Mouse (Mus musculus): ENCODE results near the gene Srarp. TPM values are rescaled to one million over a fixed set of nuclear protein-coding genes. Genes with fewer than 3 reads are reported as not detected.

The Srarp gene
- total RNA-seq (2021): not detected

DNA sequence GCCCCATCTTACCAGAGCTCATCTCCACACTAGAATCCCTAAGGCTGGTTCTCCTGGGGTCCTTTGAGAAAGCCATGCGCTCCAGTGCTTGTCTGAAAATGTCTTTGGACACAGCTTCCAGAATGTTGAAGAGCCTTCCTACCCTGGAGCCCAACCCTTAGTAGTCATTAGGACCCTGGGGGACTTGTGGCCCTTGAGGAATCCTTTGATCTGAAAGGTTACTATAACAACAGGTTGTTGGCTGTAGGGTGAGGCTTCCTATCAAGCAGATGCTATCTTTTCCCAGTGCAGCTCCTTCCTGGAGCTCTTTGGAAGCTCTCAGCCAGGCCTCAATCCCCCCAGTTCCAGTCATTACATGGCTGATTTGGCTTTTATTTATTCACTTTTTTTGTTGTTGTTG, at the start of gene Srarp:
TSS of gene Srarp (minus strand) at position 132 of the 400 bp plus-strand sequence.
- intact Hi-C loops (cut with DNase I): no loop called here
- no peak for DNase-seq

DNA sequence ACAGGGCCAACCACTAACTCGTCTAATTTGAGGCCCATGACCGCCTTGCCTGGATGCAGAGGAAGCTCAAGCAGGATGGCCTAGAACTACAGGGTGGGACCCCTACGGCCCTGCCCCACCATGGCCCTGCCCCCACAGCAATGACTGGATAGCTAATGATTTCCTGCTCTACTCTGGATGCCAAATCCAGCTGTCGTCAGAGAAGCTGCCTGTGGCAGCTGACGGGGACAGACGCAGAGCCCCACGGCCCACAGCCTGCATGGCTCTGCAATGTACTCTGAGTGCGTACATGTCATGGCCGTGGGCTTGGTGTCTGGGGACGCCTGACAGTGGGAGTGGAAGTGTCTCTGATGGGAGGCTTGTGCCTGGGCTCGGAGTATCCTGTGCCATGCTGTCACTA, 48.2 kb upstream of the Srarp start:
- intact Hi-C loops (cut with DNase I): loop anchor here (1.0 kb wide), 1 partner anchor 33 kb away; no protein-coding TSS in a partner anchor
- no peak for DNase-seq

GRCm38 (mm10) chr4:141479411-141479810, 43.5 kb upstream of the Srarp start:
- intact Hi-C loops (cut with DNase I): no loop called here
- no peak for DNase-seq

DNA sequence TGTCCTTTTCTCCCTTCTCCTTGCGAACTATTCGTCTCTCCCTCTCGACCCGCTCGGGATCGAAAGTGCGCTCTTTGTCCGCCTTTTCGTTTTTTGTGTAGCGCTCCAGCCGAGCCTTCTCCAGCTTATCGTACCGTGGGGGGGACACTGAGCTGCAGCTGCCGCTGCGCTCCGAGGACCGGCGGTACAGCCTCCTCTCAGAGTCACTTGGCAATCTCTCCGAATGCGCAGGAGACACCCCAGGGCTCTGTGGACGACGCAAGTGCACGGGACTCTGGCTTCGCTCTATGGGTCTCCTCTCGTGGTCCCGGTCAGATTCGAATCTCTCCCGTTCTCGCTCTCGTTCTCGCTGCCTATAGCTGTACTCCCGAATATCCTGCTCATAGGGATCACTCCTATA, 42.9 kb upstream of the Srarp start:
- intact Hi-C loops (cut with DNase I): no loop called here
- no peak for DNase-seq

DNA sequence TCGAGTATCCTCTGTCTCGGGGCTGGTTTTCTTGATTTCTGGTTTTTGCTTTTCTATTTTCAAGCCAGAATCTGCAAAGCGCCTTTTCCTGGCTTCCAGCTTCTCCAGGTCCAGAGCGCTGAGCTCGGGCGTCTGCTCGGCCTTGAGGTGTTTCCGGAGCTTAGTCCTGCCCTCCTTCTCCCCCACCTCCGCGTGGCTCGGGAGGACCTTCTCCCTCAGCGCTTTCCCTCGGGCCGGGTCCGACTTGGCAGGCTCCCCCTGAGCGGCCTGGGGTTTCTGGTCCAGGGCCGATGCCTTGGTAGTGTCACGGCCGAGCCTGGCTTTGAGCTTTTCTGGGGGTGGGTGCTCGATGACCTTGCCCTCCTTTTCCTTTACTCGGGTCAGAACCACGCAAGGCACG, 42.3 kb upstream of the Srarp start:
- DNase-seq: no peak

GRCm38 (mm10) chr4:141477681-141478102, 41.8 kb upstream of the Srarp start:
- intact Hi-C loops (cut with DNase I): no loop called here
- DNase-seq: peak; percentile 60 to 69

More for the DNA sequence above, 42.3 kb upstream of the Srarp start:
- intact Hi-C loops (cut with DNase I): no loop called here

- peak in 1 of 2 experiments; percentile 24 for DNase-seq
- intact Hi-C loops (cut with DNase I): no loop called here
Measured at GRCm38 (mm10) chr4:141474431-141474830, 38.5 kb upstream of the Srarp start.

DNA sequence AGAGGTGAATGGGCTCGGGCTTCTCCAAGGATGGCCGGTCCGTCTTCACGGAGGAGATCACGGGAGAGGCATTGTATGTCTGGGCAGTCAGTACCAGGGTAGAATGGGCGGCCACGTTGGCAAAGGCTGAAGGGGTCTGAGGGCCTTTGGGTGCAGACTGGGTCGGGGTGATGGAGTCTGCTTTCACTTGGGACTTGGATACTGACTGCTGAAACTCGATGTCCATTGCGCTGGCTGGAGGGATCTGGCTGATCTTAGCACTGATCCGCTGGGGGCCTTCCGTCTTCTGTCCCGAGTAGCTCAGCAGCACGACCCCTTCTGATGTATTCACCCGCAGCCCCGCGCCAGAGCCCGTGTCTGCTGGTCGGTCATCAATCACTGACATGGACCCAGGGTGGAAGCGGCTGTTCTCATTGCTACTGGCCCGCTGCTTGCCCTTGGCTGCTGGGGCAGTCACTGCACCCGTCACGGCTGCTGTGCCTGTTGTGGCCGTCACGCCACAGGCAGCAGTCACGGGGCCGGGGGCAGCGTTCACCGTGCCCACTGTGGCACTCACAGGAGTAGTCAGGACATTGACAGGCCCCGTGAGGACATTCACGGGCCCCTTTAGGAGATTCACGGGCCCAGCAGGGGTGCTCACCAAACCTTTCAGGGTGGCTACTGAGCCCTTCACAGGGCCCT, 36.9 kb upstream of the Srarp start:
- intact Hi-C loops (cut with DNase I): no loop called here

GRCm38 (mm10) chr4:141471491-141471890, 35.6 kb upstream of the Srarp start:
- DNase-seq: no peak
- intact Hi-C loops (cut with DNase I): no loop called here

More for the DNA sequence above, 36.9 kb upstream of the Srarp start:
- no peak for DNase-seq

DNA sequence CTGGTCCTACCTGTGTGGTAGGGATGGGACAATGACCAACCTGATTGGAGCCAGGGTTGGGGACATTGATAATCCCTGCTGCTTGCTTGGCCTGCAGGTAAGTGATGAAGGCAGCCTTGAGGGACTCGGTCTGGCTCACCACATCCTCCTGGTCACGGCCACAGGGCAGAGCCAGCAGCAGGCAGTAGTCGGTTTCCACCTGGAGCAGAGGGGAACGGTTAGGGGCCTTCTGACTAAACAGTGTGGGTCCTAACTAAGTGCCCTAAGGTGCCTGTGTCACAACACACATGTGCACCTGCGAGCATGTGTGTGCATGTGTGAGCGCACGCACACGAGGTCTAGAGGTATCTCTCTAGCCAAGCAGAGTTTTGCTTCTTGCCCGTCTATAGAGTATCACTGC, 33.4 kb upstream of the Srarp start:
- no peak for DNase-seq
- intact Hi-C loops (cut with DNase I): no loop called here

GRCm38 (mm10) chr4:141468576-141468975, 32.7 kb upstream of the Srarp start:
- intact Hi-C loops (cut with DNase I): no loop called here
- peak in 1 of 2 experiments; percentile 40 for DNase-seq

DNA sequence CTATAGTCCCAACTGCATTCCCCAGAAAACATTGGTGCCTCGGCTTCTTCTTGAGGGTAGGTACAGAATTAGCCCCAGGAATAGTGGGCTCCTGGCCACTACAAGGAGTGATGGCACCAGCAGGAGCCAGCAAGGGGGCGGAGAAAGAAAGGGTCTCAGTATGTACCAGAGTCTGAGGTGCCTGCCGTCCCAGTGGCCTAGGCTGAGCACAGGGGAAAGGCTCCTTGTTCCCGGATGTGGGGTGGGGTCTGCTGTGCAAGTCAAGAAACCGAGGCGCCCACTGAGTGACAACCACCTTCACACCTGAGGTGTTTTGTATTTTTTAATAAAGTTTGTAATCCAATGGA, 31.6 kb upstream of the Srarp start:
- intact Hi-C loops (cut with DNase I): no loop called here
- no peak for DNase-seq

DNA sequence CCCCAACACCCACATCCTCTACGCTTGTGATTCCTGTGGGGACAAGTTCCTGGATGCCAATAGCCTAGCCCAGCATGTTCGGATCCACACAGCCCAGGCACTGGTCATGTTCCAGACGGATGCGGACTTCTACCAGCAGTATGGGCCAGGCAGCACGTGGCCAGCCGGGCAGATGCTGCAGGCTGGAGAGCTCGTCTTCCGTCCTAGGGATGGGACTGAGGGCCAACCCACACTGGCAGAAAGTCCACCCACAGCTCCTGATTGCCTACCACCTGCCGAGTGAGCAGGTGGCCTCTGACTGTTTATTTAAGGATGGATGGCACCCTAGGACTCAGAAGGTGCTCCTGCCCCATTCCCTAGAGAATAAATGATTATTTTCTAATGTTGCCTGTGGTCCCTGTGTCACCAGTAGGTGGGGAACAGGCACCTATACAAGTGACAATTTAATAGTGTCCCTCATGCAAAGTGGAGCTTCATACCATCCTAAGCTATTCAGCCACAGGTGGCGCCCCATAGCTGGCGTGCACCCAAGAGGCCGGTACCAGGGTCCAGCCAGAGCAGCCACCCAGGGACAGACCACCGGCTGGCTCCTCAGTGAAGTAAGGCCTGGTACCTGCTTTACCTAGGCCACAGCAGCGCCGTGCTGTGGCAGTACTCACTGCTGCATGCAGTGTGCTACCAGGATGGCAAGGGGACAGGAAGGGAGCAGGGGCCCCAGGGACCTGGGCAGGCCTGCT, 31.1 kb upstream of the Srarp start:
- DNase-seq: no peak
- intact Hi-C loops (cut with DNase I): no loop called here

- intact Hi-C loops (cut with DNase I): no loop called here
- DNase-seq: no peak
Measured at GRCm38 (mm10) chr4:141466289-141466795, 30.4 kb upstream of the Srarp start.

DNA sequence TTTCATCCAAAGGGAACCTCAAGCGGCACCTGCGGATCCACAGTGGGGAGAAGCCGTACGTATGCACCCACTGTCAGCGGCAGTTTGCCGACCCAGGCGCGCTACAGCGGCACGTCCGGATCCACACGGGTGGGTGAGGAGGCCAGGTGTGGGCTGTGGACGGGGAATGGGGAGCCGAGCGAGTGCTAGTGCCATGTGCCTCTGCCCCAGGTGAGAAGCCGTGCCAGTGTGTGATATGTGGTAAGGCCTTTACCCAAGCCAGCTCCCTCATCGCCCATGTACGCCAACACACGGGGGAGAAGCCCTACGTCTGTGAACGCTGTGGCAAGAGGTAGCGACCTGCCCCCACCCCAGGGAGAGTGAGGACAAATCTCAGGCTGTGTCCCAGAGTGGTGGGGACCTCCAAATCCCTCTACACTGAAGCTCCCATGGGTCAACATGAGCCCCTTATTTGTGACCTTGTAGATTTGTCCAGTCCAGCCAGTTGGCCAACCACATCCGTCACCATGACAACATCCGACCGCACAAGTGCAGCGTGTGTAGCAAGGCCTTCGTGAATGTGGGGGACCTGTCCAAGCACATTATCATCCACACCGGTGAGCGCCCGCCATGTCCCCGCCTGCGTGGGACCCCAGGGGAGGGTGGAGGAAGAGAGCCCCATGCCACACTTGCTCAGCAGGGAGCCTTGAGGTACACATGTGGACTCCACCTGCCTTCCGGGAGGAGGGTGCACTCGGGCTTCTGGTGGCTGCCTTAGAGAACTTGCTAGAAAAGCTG, 29.8 kb upstream of the Srarp start:
- DNase-seq: no peak
- intact Hi-C loops (cut with DNase I): no loop called here

DNA sequence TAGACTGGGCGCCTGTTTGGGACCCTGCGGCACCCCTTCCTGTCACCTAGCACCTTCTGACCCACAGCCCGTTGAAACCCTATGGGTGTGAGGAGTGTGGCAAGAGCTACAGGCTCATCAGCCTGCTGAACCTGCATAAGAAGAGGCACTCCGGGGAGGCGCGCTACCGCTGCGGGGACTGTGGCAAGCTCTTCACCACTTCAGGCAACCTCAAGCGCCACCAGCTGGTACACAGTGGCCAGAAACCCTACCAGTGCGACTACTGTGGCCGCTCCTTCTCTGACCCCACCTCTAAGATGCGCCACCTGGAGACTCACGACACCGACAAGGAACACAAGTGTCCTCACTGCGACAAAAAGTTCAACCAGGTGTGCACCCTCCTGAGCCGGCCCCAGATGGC, 28.8 kb upstream of the Srarp start:
- no peak for DNase-seq
- intact Hi-C loops (cut with DNase I): no loop called here

DNA sequence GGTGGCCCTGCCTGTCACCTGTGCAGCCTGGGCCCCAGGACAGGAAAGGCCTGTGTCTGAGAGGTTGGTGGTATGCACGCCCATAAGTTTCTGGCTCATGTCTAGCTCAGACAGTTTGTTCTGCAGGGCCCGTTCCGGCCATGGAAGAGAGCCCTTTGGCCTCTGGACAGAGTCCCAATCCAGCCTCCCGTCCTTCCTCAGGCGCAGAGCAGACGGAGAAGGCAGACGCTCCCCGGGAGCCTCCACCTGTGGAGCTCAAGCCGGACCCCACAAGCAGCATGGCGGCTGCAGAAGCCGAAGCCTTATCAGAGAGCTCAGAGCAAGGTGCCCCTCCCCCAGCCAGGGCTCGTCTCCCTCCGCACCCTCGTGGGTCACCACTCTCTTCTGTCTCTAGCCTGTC, 27.6 kb upstream of the Srarp start:
- DNase-seq: no peak
- intact Hi-C loops (cut with DNase I): no loop called here

DNA sequence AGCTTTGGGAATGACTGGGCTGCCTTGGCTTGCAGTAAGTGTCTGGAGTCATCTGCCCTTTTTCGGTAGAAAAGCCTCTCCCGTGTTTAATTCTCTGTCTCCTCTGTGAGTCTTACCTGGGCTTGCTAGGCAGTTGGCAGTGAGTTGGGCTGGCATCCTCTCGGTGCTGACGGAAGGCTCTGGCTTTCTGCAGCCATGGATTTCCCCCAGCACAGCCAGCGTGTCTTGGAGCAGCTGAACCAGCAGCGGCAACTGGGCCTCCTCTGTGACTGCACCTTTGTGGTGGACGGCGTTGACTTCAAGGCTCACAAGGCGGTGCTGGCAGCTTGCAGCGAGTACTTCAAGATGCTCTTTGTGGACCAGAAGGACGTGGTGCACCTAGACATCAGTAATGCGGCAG, 25.7 kb upstream of the Srarp start:
- intact Hi-C loops (cut with DNase I): no loop called here
- DNase-seq: no peak

DNA sequence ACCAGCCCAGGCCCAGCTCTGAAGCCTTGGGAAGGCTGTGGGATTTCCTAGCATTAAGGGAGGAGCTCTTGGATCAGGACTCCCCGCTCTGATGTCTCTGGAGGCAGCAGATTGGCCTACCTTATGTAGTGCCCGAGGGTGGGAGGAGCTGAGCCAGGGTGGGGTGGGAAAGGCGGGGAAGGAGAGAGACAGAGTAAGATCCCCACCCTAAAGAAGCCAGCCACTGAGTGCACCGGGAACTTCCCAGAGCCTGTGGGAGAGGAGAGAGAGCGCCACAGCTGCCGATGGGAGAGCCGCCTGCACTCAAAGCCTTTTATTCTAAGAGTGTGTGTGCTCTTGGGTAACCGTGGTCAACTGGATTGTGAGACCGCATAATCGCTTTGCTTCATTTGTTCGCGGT, 25.2 kb upstream of the Srarp start:
- DNase-seq: no peak
- intact Hi-C loops (cut with DNase I): no loop called here

DNA sequence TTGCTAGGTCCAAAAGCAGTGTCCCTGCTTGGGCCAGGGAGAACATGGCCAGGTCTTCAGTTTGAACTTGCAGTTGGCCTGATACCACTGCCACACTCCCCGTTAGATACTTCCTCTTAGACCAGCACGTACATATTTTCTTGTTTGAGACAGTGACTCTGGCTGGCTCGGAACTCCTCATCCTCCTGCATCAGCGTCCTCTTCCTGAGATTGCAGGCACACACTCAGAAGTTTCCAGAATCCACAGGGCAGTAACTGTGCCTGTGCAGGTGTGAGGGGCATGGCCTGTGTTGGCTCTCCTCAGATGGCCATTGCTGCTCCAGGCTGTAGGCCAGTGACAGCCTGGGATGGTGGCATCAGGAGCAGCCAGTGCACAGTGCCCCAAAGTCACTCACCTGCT, 24.6 kb upstream of the Srarp start:
- no peak for DNase-seq
- intact Hi-C loops (cut with DNase I): no loop called here

- intact Hi-C loops (cut with DNase I): no loop called here
- no peak for DNase-seq
Measured at GRCm38 (mm10) chr4:141459766-141460165, 23.9 kb upstream of the Srarp start.

Measured in heart, postnatal 10 days (tissue).